ENCODE assay signal across 8 mouse cellular contexts in genomic region chr5:73431581-73431980, GRCm38 (mm10). TPM values are rescaled to one million over a fixed set of nuclear protein-coding genes. Genes with fewer than 3 reads are reported as not detected.
DNase-seq lines count a peak whose midpoint lies in the region; ATAC-seq and TF ChIP-seq lines count a peak whose summit lies in the region.

No protein-coding gene starts in this region.

- TF ChIP-seq EP300 in lung, postnatal 0 days (IDR thresholded peaks at IDR 0.05): no peak

- 0 out of 2 replicates have a peak overlapping the region, but pooled peaks have one; percentile 19 for H3K4me2 ChIP-seq in forebrain, embryonic 12.5 days
- H3K4me2 ChIP-seq in lung, postnatal 0 days (replicated peaks; ENCODE audit: low read depth, low read length): no peak overlapping the region

- ATAC-seq in forebrain, embryonic 12.5 days (ENCODE audit: low FRiP score): peak; percentile 88
- peak; percentile 75 for ATAC-seq in lung, postnatal 0 days

- no peaks in the 10 kb centered on the region for H3K9me3 ChIP-seq in ES-E14 (ENCODE audit: control insufficient read depth, insufficient read depth, low read depth, low read length)
- no peaks in the 10 kb centered on the region for H3K9me3 ChIP-seq in forebrain, embryonic 12.5 days
- H3K9me3 ChIP-seq in lung, postnatal 0 days (ENCODE audit: low read length): no peaks in the 10 kb centered on the region

- DNase-seq in ES-E14 (ENCODE audit: low read depth, low spot score): peak; percentile 36
- DNase-seq in brain, embryonic 18.5 days (ENCODE audit: low read depth, low spot score): peak; percentile 66
- DNase-seq in heart, postnatal 36 days: peak; percentile 73 to 81
- DNase-seq in layer of hippocampus, adult 8-10 months (ENCODE audit: low spot score in 2 of 2): peak; percentile 72 to 89
- DNase-seq in lung, postnatal 0 days (ENCODE audit: low spot score): peak; percentile 73
- peak; percentile 91 to 94 for DNase-seq in right cerebral cortex, adult 2 months (ENCODE audit: low spot score in 2 of 2)
- peak; percentile 75 for DNase-seq in urinary bladder, postnatal 14 days (ENCODE audit: low spot score)

- intact Hi-C loops in heart, postnatal 36 days (cut with DNase I): loop anchor here (1.0 to 5.0 kb wide), 3 partner anchors 111 to 206 kb away; no protein-coding TSS in a partner anchor

- H3K27ac ChIP-seq in ES-E14 (ENCODE audit: insufficient read depth, low read depth, low read length, poor library complexity, severe bottlenecking): no peak overlapping the region
- no peak overlapping the region for H3K27ac ChIP-seq in forebrain, embryonic 12.5 days
- no peak overlapping the region for H3K27ac ChIP-seq in lung, postnatal 0 days (ENCODE audit: low read length)

- TF ChIP-seq CTCF in lung, postnatal 0 days (IDR thresholded peaks at IDR 0.05): peak; percentile 94

- no peaks in the 10 kb centered on the region for H3K27me3 ChIP-seq in forebrain, embryonic 12.5 days
- H3K27me3 ChIP-seq in lung, postnatal 0 days (replicated peaks; ENCODE audit: insufficient read depth, low read length): no peaks in the 10 kb centered on the region

- H3K4me1 ChIP-seq in ES-E14 (ENCODE audit: control insufficient read depth in 2 of 2, insufficient read depth in 2 of 2, low read length in 2 of 2, poor library complexity in 1 of 2): no peaks in the 10 kb centered on the region
- 0 out of 2 replicates have a peak, but pooled peaks cover 3% of the 10 kb centered on the region for H3K4me1 ChIP-seq in forebrain, embryonic 12.5 days
- H3K4me1 ChIP-seq in lung, postnatal 0 days (ENCODE audit: insufficient read depth, low read depth, low read length): no peaks in the 10 kb centered on the region

- H3K9ac ChIP-seq in ES-E14 (ENCODE audit: insufficient read depth, low read depth, low read length, poor library complexity, severe bottlenecking): no peak overlapping the region
- no peak overlapping the region; the same call in 1 of the 2 replicates for H3K9ac ChIP-seq in forebrain, embryonic 12.5 days
- no peak overlapping the region for H3K9ac ChIP-seq in lung, postnatal 0 days (replicated peaks; ENCODE audit: low read depth)

- in situ Hi-C loops in ES-E14 (cut with MboI; ENCODE audit: low sequenced_read_pairs in 2 of 2, unreplicated experiment in 2 of 2): loop anchor here (5.0 to 10.0 kb wide), 2 partner anchors 203 to 206 kb away; partner anchors contain the start of gene Lrrc66 (in 1 of the 2)

- 23% methylated on average over 14 of the region's 14 CpGs for WGBS in forebrain, embryonic 12.5 days
- WGBS in lung, postnatal 0 days: 23% methylated on average over 14 of the region's 14 CpGs

- no peak overlapping the region for H3K4me3 ChIP-seq in ES-E14 (ENCODE audit: insufficient read depth in 1 of 2, low read depth in 1 of 2, low read length in 2 of 2, poor library complexity in 1 of 2, severe bottlenecking in 1 of 2)
- no peak overlapping the region for H3K4me3 ChIP-seq in forebrain, embryonic 12.5 days (replicated peaks)
- H3K4me3 ChIP-seq in lung, postnatal 0 days (ENCODE audit: low read depth, low read length): no peak overlapping the region

- H3K36me3 ChIP-seq in ES-E14 (ENCODE audit: control insufficient read depth, insufficient read depth, low read length, poor library complexity, severe bottlenecking): no peaks in the 10 kb centered on the region
- H3K36me3 ChIP-seq in forebrain, embryonic 12.5 days (replicated peaks): no peaks in the 10 kb centered on the region
- no peaks in the 10 kb centered on the region for H3K36me3 ChIP-seq in lung, postnatal 0 days (ENCODE audit: insufficient read depth, low read length)

TF ChIP-seq in ES-E14, 5 proteins besides CTCF, POLR2A, EP300 and RAD21:
- peak; percentile 77; the same call in 1 of the 2 replicates for TF ChIP-seq ZC3H11A (IDR thresholded peaks at IDR 0.05; ENCODE audit: borderline replicate concordance, low read depth, low read length)
- no peak for TF ChIP-seq CHD2 (IDR thresholded peaks at IDR 0.05; ENCODE audit: low read depth, low read length)

RNA-seq across cellular contexts. Expression of gene Cwh43, which starts 25.7 kb away (rescaled TPM):
- total RNA-seq in ES-E14 (2012; rRNA removed): 0.21 and 0.31 TPM in 2 replicates
- polyA plus RNA-seq in forebrain, embryonic 12.5 days (2016; fragmentation: Nextera tagmentation; extraction: Ambion mirVana): 0.08 TPM in 2 replicates
- not detected for total RNA-seq in heart, postnatal 36 days (2021)
- total RNA-seq in layer of hippocampus, adult 8-10 months (2022): 1 to 10 TPM; 1.2 to 2.3 (median 1.3) TPM
- polyA plus RNA-seq in lung, postnatal 0 days (2015; fragmentation: Nextera tagmentation; extraction: Ambion mirVana): 0.08 TPM in 1 of 2 replicates, not detected in the other

RNA-seq across cellular contexts. Expression of gene Dcun1d4, which starts 49.2 kb away (rescaled TPM):
- total RNA-seq in ES-E14 (2012; rRNA removed): 14.9 and 15.2 TPM in 2 replicates
- 59.4 and 60.9 TPM in 2 replicates for polyA plus RNA-seq in forebrain, embryonic 12.5 days (2016; fragmentation: Nextera tagmentation; extraction: Ambion mirVana)
- total RNA-seq in heart, postnatal 36 days (2021): 10 to 100 TPM; 14.7 to 18.2 TPM
- total RNA-seq in layer of hippocampus, adult 8-10 months (2022): 100 to 1,000 TPM; 118 to 135 (median 124) TPM
- polyA plus RNA-seq in lung, postnatal 0 days (2015; fragmentation: Nextera tagmentation; extraction: Ambion mirVana): 13.7 and 14.7 TPM in 2 replicates

Comparison
In these comparisons a context has a peak if more than half of its experiments do, and no peak if none do; other contexts are left out.
1. DNase-seq: peak in every context shown above with its lines; median percentile 92 in right cerebral cortex, adult 2 months; 80 in layer of hippocampus, adult 8-10 months; 77 in heart, postnatal 36 days; 75 in urinary bladder, postnatal 14 days; 73 in lung, postnatal 0 days; 66 in brain, embryonic 18.5 days; 36 in ES-E14.